Mouse (Mus musculus): ENCODE data around the gene Il17rb. TPM values are rescaled to one million over a fixed set of nuclear protein-coding genes. Genes with fewer than 3 reads are reported as not detected.

Gene Il17rb
- polyA plus RNA-seq, 1 experiment from 2014 or later = 0.65 TPM

DNA sequence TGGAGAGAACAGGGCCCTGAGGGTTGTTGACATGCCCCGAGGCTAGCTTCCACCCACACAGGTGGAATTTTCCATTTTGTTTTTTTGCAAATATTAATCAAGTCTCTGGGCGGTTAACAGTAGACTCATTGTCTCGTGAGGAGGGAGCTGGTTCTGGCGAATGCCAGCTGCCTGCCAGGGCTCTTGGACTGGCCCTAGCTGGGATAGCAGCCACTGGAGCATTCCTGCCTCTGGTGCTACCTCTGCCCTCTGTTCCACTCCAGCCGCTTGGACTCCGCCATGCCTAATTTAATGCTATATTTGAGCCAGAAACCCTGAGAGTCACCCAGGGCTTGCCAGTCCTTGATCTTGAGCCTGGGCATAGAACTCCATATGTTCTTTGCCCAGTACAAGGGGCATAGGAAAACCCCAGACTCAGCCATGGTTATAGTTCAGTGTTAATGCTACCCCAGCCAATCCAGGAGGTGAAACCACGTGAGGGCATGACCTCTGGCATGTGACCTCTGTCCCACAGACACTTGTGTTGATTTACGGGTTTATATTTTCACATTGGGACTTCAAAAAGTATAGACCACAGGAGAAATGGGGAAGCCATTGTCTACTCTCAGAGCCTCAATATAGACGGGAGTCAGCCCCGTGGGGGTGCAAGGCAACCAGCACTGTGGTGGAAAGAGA is 3.3 kb upstream of the Il17rb start:
- Histone ChIP-seq H3K4me1 (replicated peaks; ENCODE audit: control insufficient read depth, insufficient read depth, low read length) (peaks cover 8% of the 10 kb centered on the region), H3K9me3 (ENCODE audit: control insufficient read depth) (no peaks in the 10 kb centered on the region), H3K27me3 (replicated peaks; ENCODE audit: control insufficient read depth, insufficient read depth, low read length) (no peaks in the 10 kb centered on the region), H3K4me2 (replicated peaks; ENCODE audit: low read depth) (no peak overlapping the region), H3K36me3 (ENCODE audit: control insufficient read depth, insufficient read depth) (no peaks in the 10 kb centered on the region), H3K9ac (ENCODE audit: low read depth, low read length) (no peak overlapping the region), H3K27ac (ENCODE audit: low read depth, low read length) (no peak overlapping the region), H3K4me3 (ENCODE audit: low read depth, low read length) (no peak overlapping the region)
- no peak for TF ChIP-seq CTCF (IDR thresholded peaks at IDR 0.05; ENCODE audit: low read depth)
- WGBS = 79% methylated on average over 10 of the region's 10 CpGs
- ATAC-seq = no peak

GRCm38 (mm10) chr14:30009864-30010560 is 1.3 kb upstream of the Il17rb start:
- peaks cover 8% of the 10 kb centered on the region for H3K4me1 ChIP-seq (replicated peaks; ENCODE audit: control insufficient read depth, insufficient read depth, low read length)
- no peak for TF ChIP-seq CTCF (IDR thresholded peaks at IDR 0.05; ENCODE audit: low read depth)
- no peaks in the 10 kb centered on the region for H3K27me3 ChIP-seq (replicated peaks; ENCODE audit: control insufficient read depth, insufficient read depth, low read length)
- peak overlapping the region; percentile 50 for H3K27ac ChIP-seq (ENCODE audit: low read depth, low read length)
- H3K9me3 ChIP-seq (ENCODE audit: control insufficient read depth) = no peaks in the 10 kb centered on the region
- H3K4me3 ChIP-seq (ENCODE audit: low read depth, low read length) = peak overlapping the region; percentile 40
- H3K36me3 ChIP-seq (ENCODE audit: control insufficient read depth, insufficient read depth) = no peaks in the 10 kb centered on the region
- 32% methylated on average over 10 of the region's 10 CpGs for WGBS
- ATAC-seq = peak; percentile 62
- H3K4me2 ChIP-seq (replicated peaks; ENCODE audit: low read depth) = peak overlapping the region; percentile 80
- H3K9ac ChIP-seq (ENCODE audit: low read depth, low read length) = no peak overlapping the region

- Histone ChIP-seq H3K9ac (ENCODE audit: low read depth, low read length) (no peak overlapping the region), H3K4me1 (replicated peaks; ENCODE audit: control insufficient read depth, insufficient read depth, low read length) (peaks cover 5% of the 10 kb centered on the region; the same call in 1 of the 2 replicates), H3K4me3 (ENCODE audit: low read depth, low read length) (no peak overlapping the region), H3K27ac (ENCODE audit: low read depth, low read length) (no peak overlapping the region), H3K27me3 (replicated peaks; ENCODE audit: control insufficient read depth, insufficient read depth, low read length) (no peaks in the 10 kb centered on the region), H3K4me2 (replicated peaks; ENCODE audit: low read depth) (peak overlapping the region; percentile 17), H3K36me3 (ENCODE audit: control insufficient read depth, insufficient read depth) (peaks cover 13% of the 10 kb centered on the region), H3K9me3 (ENCODE audit: control insufficient read depth) (no peaks in the 10 kb centered on the region)
- peak; percentile 59 for ATAC-seq
- TF ChIP-seq CTCF (IDR thresholded peaks at IDR 0.05; ENCODE audit: low read depth) = no peak
- WGBS = 39% methylated on average over 3 of the region's 3 CpGs
Observed at GRCm38 (mm10) chr14:29999475-29999811, 9.3 kb downstream of the Il17rb start.

DNA sequence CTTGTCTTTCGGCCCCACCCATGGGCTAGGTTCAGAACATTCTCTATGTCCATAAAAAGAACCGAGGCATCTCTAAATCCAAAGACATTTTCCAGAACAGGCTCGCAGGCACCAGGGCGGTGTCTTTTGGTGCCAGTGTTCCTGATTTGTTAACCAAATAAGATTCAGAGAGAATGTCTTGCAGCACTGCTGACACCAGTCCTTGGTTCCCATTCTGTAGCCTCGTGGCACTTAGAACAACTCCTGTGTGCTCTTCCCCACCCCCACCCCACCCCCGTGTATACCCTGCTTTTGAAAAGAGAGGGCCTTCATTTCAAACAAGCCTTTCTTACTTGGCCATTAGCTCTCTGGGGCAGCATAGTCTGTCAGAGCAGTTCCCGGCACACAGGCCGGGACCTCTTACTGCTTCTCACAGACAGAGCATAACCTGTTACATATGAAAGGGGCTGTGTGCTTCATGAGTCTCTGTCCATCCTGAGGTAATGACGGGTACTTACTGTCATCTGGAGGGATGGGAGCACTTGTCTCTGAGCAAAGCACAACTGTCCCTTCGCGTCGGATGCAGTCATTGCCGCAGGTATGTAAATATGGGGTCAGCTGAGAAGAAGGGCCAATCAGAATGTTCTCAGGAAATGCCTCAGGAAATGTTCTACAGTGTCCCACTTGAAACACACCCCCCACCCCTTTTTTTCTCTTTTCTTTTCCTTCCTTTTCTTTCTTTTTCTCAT is 9.8 kb downstream of the Il17rb start:
- Histone ChIP-seq H3K4me3 (ENCODE audit: low read depth, low read length) (no peak overlapping the region), H3K27ac (ENCODE audit: low read depth, low read length) (no peak overlapping the region), H3K9me3 (ENCODE audit: control insufficient read depth) (no peaks in the 10 kb centered on the region), H3K36me3 (ENCODE audit: control insufficient read depth, insufficient read depth) (peaks cover 18% of the 10 kb centered on the region), H3K4me2 (replicated peaks; ENCODE audit: low read depth) (no peak overlapping the region), H3K9ac (ENCODE audit: low read depth, low read length) (no peak overlapping the region), H3K4me1 (replicated peaks; ENCODE audit: control insufficient read depth, insufficient read depth, low read length) (peaks cover 5% of the 10 kb centered on the region; the same call in 1 of the 2 replicates), H3K27me3 (replicated peaks; ENCODE audit: control insufficient read depth, insufficient read depth, low read length) (no peaks in the 10 kb centered on the region)
- 71% methylated on average over 13 of the region's 13 CpGs for WGBS
- ATAC-seq = no peak
- no peak for TF ChIP-seq CTCF (IDR thresholded peaks at IDR 0.05; ENCODE audit: low read depth)

DNA sequence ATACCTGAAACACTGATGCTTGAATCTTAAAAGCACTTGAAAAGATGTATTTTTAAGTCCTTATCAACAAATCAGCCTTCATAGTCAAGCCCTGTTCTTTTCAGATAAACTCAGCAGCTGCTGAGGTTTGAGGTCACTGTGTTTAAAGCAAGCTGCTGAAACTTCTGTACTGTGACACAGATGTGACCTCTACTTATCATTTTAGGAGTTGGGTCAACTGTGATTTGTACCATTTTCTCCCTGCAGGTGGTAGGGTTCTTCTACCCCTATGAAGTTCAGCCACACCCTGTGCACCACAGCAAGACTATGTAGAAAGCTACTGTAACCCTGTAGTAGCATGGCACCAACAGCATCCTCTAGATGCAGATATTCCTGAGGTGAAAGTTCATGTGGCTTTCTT is 11.4 kb downstream of the Il17rb start:
- ATAC-seq = no peak
- H3K27me3 ChIP-seq (replicated peaks; ENCODE audit: control insufficient read depth, insufficient read depth, low read length) = no peaks in the 10 kb centered on the region
- no peak overlapping the region for H3K27ac ChIP-seq (ENCODE audit: low read depth, low read length)
- no peaks in the 10 kb centered on the region for H3K9me3 ChIP-seq (ENCODE audit: control insufficient read depth)
- no peak overlapping the region for H3K4me3 ChIP-seq (ENCODE audit: low read depth, low read length)
- TF ChIP-seq CTCF (IDR thresholded peaks at IDR 0.05; ENCODE audit: low read depth) = no peak
- peaks cover 5% of the 10 kb centered on the region; the same call in 1 of the 2 replicates for H3K4me1 ChIP-seq (replicated peaks; ENCODE audit: control insufficient read depth, insufficient read depth, low read length)
- no peak overlapping the region for H3K9ac ChIP-seq (ENCODE audit: low read depth, low read length)
- H3K36me3 ChIP-seq (ENCODE audit: control insufficient read depth, insufficient read depth) = peaks cover 33% of the 10 kb centered on the region
- no peak overlapping the region for H3K4me2 ChIP-seq (replicated peaks; ENCODE audit: low read depth)

DNA sequence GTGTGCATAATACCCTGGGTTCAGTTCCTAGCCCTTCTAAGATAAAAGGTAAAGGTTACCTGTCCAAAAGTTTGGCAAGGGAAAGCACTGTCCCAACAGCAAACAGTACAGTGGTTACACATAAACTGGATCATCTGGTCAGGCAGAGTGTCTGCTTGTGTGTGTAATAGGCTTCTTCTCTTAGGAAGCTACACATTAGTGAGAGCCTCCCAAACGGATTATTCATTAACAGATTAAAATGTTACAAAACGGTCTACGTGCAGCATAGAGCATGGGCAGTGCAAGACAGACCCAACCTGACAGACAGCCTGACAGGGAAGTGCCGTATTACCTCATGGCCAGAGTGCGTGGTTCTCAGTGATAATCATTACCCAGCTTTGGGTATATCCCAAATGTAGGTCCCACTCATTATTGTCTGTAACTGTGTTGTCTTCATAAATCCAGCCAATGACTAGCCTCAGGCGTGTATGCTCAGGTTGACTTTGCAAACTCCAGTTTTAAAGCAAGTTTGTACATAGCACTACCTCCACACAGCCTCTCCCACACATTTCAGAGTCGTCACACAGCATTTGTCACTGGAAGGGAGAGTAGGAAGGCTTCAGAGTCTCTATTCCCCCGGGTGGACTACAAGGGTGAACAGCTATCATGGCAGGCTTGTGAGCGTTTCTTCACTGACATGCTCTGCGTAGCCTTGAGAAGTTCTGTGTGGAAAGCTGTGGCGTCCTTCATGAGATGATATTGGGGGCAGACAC is 12.5 kb downstream of the Il17rb start:
- Histone ChIP-seq H3K36me3 (ENCODE audit: control insufficient read depth, insufficient read depth) (peaks cover 45% of the 10 kb centered on the region), H3K27ac (ENCODE audit: low read depth, low read length) (no peak overlapping the region), H3K4me1 (replicated peaks; ENCODE audit: control insufficient read depth, insufficient read depth, low read length) (peaks cover 5% of the 10 kb centered on the region; the same call in 1 of the 2 replicates), H3K27me3 (replicated peaks; ENCODE audit: control insufficient read depth, insufficient read depth, low read length) (no peaks in the 10 kb centered on the region), H3K9me3 (ENCODE audit: control insufficient read depth) (no peaks in the 10 kb centered on the region), H3K9ac (ENCODE audit: low read depth, low read length) (no peak overlapping the region), H3K4me3 (ENCODE audit: low read depth, low read length) (no peak overlapping the region), H3K4me2 (replicated peaks; ENCODE audit: low read depth) (no peak overlapping the region)
- WGBS = 67% methylated on average over 11 of the region's 11 CpGs
- TF ChIP-seq CTCF (IDR thresholded peaks at IDR 0.05; ENCODE audit: low read depth) = no peak
- peak; percentile 70 for ATAC-seq
